Mouse (Mus musculus): ENCODE measurements around the gene Plagl1. TPM values are rescaled to one million over a fixed set of nuclear protein-coding genes. Genes with fewer than 3 reads are reported as not detected.

Plagl1 gene
- total and polyA plus RNA-seq, 3 experiments, result not detected

DNA sequence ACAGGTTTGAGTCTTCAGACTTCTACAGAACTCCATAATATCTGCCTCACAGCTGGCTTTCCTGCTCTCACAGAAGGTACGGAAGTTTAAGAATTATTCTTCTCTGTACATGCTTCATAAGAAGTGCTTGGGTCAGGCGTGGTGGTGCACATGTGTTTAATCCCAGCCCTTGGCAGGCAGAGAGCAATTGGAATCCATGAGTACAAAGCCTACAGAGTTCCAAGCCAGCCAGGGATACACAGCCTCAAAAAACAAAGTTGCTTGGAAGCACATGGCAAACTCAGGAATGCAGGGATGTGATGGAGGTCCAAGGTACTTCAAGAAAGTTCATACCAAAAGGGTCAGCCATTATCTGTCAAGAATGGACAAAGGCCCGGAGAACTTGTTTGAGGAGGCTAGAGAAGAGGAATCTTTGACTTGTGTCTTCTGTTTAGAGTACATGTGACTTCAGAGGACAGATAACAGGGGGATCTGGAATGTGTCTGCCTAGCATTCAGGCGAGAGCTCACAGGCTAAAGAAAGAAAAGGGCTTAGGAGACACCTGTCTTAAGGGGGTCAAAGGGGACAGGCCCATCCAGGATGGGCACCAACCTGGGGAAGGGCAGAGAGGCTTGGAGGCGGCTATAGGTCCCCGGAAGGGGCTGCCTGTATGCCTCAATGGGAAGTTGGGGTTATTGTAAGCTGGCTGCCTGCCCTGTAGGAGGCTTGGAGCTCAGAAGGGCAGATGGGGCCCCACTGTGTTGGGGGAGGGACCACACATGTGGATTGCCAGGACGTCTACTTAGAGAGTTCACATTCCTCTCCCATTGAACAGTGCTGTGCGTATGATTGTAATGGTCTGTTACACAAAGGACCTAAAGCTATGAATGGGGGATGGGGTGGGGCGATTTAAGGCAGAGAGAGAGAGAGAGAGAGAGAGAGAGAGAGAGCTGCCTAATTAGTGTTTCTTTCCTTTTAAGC is 56.7 kb downstream of the Plagl1 start:
- H3K9ac ChIP-seq (ENCODE audit: control insufficient read depth, low read depth, low read length, poor library complexity, severe bottlenecking), result no peak overlapping the region
- H3K27ac ChIP-seq (ENCODE audit: control insufficient read depth, low read depth, low read length), result no peak overlapping the region
- no peaks in the 10 kb centered on the region for H3K4me1 ChIP-seq (ENCODE audit: control insufficient read depth in 1 of 2, insufficient read depth in 2 of 2, low read length in 2 of 2)
- no peaks in the 10 kb centered on the region for H3K79me2 ChIP-seq (ENCODE audit: control insufficient read depth, insufficient read depth, low read length, poor library complexity)
- no peaks in the 10 kb centered on the region for H3K36me3 ChIP-seq (ENCODE audit: control insufficient read depth in 1 of 2, insufficient read depth in 2 of 2, low read length in 2 of 2)
- TF ChIP-seq MAFK (IDR thresholded peaks at IDR 0.05; ENCODE audit: borderline replicate concordance, low read depth, low read length) (no peak), POLR2AphosphoS2 (IDR thresholded peaks at IDR 0.05; ENCODE audit: low read length) (no peak), USF1 (IDR thresholded peaks at IDR 0.05; ENCODE audit: low read depth, low read length) (no peak), UBTF (IDR thresholded peaks at IDR 0.05; ENCODE audit: borderline replicate concordance, insufficient read depth, low read depth, low read length) (no peak), ELF1 (IDR thresholded peaks at IDR 0.05; ENCODE audit: low read depth, low read length) (no peak), TBP (IDR thresholded peaks at IDR 0.05; ENCODE audit: low read depth, low read length) (no peak), CTCF (IDR thresholded peaks at IDR 0.05 in 2 of 3, conservative IDR thresholded peaks at IDR 0.05 in 1 of 3; ENCODE audit: control insufficient read depth in 1 of 3, insufficient read depth in 1 of 3, low read depth in 2 of 3, low read length in 3 of 3, poor library complexity in 1 of 3, severe bottlenecking in 1 of 3) (no peak), HCFC1 (IDR thresholded peaks at IDR 0.05; ENCODE audit: low read depth, low read length) (no peak)
- no peaks in the 10 kb centered on the region for H3K9me3 ChIP-seq (replicated peaks; ENCODE audit: insufficient read depth, low read length)
- H3K4me3 ChIP-seq (ENCODE audit: control insufficient read depth in 1 of 2, insufficient read depth in 1 of 2, low read depth in 2 of 2, low read length in 2 of 2), result no peak overlapping the region
- H3K27me3 ChIP-seq (ENCODE audit: control insufficient read depth in 1 of 2, insufficient read depth in 2 of 2, low read length in 2 of 2), result peaks cover 0 to 3% of the 10 kb centered on the region in 2 experiments; a peak in 2 of 4 replicates
- DNase-seq (ENCODE audit: low read depth, low spot score), result no peak

GRCm38 (mm10) chr10:13118024-13118769 is 57.9 kb downstream of the Plagl1 start:
- H3K9ac ChIP-seq (ENCODE audit: control insufficient read depth, low read depth, low read length, poor library complexity, severe bottlenecking), result no peak overlapping the region
- no peak for DNase-seq (ENCODE audit: low read depth, low spot score)
- no peak overlapping the region for H3K4me3 ChIP-seq (ENCODE audit: control insufficient read depth in 1 of 2, insufficient read depth in 1 of 2, low read depth in 2 of 2, low read length in 2 of 2)
- no peak for TF ChIP-seq CTCF (IDR thresholded peaks at IDR 0.05 in 2 of 3, conservative IDR thresholded peaks at IDR 0.05 in 1 of 3; ENCODE audit: control insufficient read depth in 1 of 3, insufficient read depth in 1 of 3, low read depth in 2 of 3, low read length in 3 of 3, poor library complexity in 1 of 3, severe bottlenecking in 1 of 3)
- no peak for TF ChIP-seq KAT2A (conservative IDR thresholded peaks at IDR 0.05; ENCODE audit: low read depth, low read length)
- no peak for TF ChIP-seq BHLHE40 (IDR thresholded peaks at IDR 0.05; ENCODE audit: borderline replicate concordance, low read depth, low read length)
- no peak for TF ChIP-seq NELFE (IDR thresholded peaks at IDR 0.05; ENCODE audit: low read depth, low read length)
- no peak for TF ChIP-seq MXI1 (IDR thresholded peaks at IDR 0.05; ENCODE audit: low read depth, low read length)
- TF ChIP-seq TAL1 (IDR thresholded peaks at IDR 0.05; ENCODE audit: low read length), result no peak
- TF ChIP-seq GABPA (IDR thresholded peaks at IDR 0.05; ENCODE audit: low read depth, low read length), result no peak
- TF ChIP-seq RAD21 (IDR thresholded peaks at IDR 0.05; ENCODE audit: low read depth, low read length), result no peak
- no peak for TF ChIP-seq ETS1 (IDR thresholded peaks at IDR 0.05; ENCODE audit: low read depth, low read length)
- TF ChIP-seq MAZ (IDR thresholded peaks at IDR 0.05; ENCODE audit: low read depth, low read length), result no peak
- no peak for TF ChIP-seq USF2 (IDR thresholded peaks at IDR 0.05; ENCODE audit: borderline replicate concordance in 1 of 2, insufficient read depth in 1 of 2, low read depth in 1 of 2, low read length in 2 of 2)
- TF ChIP-seq TBP (IDR thresholded peaks at IDR 0.05; ENCODE audit: low read depth, low read length), result no peak
- no peak for TF ChIP-seq ZNF384 (IDR thresholded peaks at IDR 0.05; ENCODE audit: low read depth, low read length)
- TF ChIP-seq ZC3H11A (IDR thresholded peaks at IDR 0.05; ENCODE audit: low read depth, low read length), result no peak
- no peak for TF ChIP-seq ZMIZ1 (IDR thresholded peaks at IDR 0.05; ENCODE audit: low read depth, low read length)
- TF ChIP-seq CHD1 (IDR thresholded peaks at IDR 0.05; ENCODE audit: low read depth, low read length), result no peak
- TF ChIP-seq UBTF (IDR thresholded peaks at IDR 0.05; ENCODE audit: borderline replicate concordance, insufficient read depth, low read depth, low read length), result no peak
- no peak for TF ChIP-seq POLR2AphosphoS5 (IDR thresholded peaks at IDR 0.05; ENCODE audit: borderline replicate concordance, low read depth, low read length)
- H3K79me2 ChIP-seq (ENCODE audit: control insufficient read depth, insufficient read depth, low read length, poor library complexity), result no peaks in the 10 kb centered on the region
- no peak overlapping the region for H3K27ac ChIP-seq (ENCODE audit: control insufficient read depth, low read depth, low read length)
- H3K9me3 ChIP-seq (replicated peaks; ENCODE audit: insufficient read depth, low read length), result no peaks in the 10 kb centered on the region
- H3K27me3 ChIP-seq (ENCODE audit: control insufficient read depth in 1 of 2, insufficient read depth in 2 of 2, low read length in 2 of 2), result peaks cover 0 to 4% of the 10 kb centered on the region in 2 experiments; a peak in 2 of 4 replicates
- H3K36me3 ChIP-seq (ENCODE audit: control insufficient read depth in 1 of 2, insufficient read depth in 2 of 2, low read length in 2 of 2), result no peaks in the 10 kb centered on the region
- no peaks in the 10 kb centered on the region for H3K4me1 ChIP-seq (ENCODE audit: control insufficient read depth in 1 of 2, insufficient read depth in 2 of 2, low read length in 2 of 2)
